Mouse (Mus musculus) liver, embryonic 14.5 days (tissue): ENCODE measurements around the gene Lce1c. TPM values are rescaled to one million over a fixed set of nuclear protein-coding genes. Genes with fewer than 3 reads are reported as not detected.

Experiments
- ATAC-seq: fragments of 200-750 bp; cut with Nextera tagmentation; 2 replicates; pipeline ENCODE4 v1.8.0; 2017; ENCODE audit warnings: moderate number of reproducible peaks, mild to moderate bottlenecking, moderate library complexity; ENCODE audit not compliant: insufficient read depth
- DNase-seq, 3 experiments: peaks; one replicate each; pipeline ENCODE4 v3.0.0-alpha.2; 2012 to 2013; ENCODE audit warnings: low read depth in 3 of 3, low spot score in 3 of 3
- H3K27ac ChIP-seq: fragments of 300-500 bp; sonication (generic); 2 replicates; pipeline ENCODE4 v1.5.1; 2014; ENCODE audit warnings: moderate library complexity, mild to moderate bottlenecking, control low read depth, inconsistent platforms
- H3K27me3 ChIP-seq: fragments of 300-500 bp; sonication (generic); 2 replicates; pipeline ENCODE4 v1.6.1; 2014; ENCODE audit warnings: mild to moderate bottlenecking, low read length, moderate library complexity; ENCODE audit not compliant: control insufficient read depth, insufficient read depth
- H3K36me3 ChIP-seq: fragments of 300-500 bp; sonication (generic); replicated peaks from 2 replicates; pipeline ENCODE4 v1.6.1; 2014; ENCODE audit warnings: low read depth; ENCODE audit not compliant: control insufficient read depth, insufficient read depth
- H3K4me1 ChIP-seq, 2 experiments: fragments of 200-500 bp in 1 of 2; fragments of 300-500 bp in 1 of 2; sonication (generic) in 1 of 2; replicated peaks; 2 replicates each; pipeline ENCODE4 v1.6.1; 2012 to 2014; ENCODE audit warnings: antibody characterized with exemption in 1 of 2, inconsistent platforms in 1 of 2, low read length in 1 of 2; ENCODE audit not compliant: control insufficient read depth in 2 of 2, insufficient read depth in 2 of 2
- H3K4me2 ChIP-seq: fragments of 300-500 bp; sonication (generic); 2 replicates; pipeline ENCODE4 v1.6.1; 2014; ENCODE audit warnings: low read depth, mild to moderate bottlenecking, control low read depth, moderate library complexity
- H3K4me3 ChIP-seq, 2 experiments: fragments of 200-500 bp in 1 of 2; fragments of 300-500 bp in 1 of 2; sonication (generic) in 1 of 2; 2 replicates each; pipeline ENCODE4 v1.5.1; 2012 to 2014; ENCODE audit warnings: low read depth in 2 of 2, low read length in 2 of 2, mild to moderate bottlenecking in 2 of 2, control low read depth in 1 of 2, inconsistent platforms in 1 of 2, moderate library complexity in 1 of 2; ENCODE audit not compliant: insufficient read depth in 1 of 2
- H3K9ac ChIP-seq: fragments of 300-500 bp; sonication (generic); replicated peaks from 2 replicates; pipeline ENCODE4 v1.6.1; 2014; ENCODE audit warnings: mild to moderate bottlenecking, control low read depth, moderate library complexity
- H3K9me3 ChIP-seq: fragments of 300-500 bp; sonication (generic); 2 replicates; pipeline ENCODE4 v1.6.1; 2016; ENCODE audit warnings: low read length, mixed read lengths; ENCODE audit not compliant: control insufficient read depth
- CTCF ChIP-seq: IDR thresholded peaks from 2 replicates; pipeline ENCODE4 v1.5.1; 2016; ENCODE audit warnings: antibody characterized with exemption, low read depth, control low read depth
- EP300 ChIP-seq: IDR thresholded peaks from 2 replicates; pipeline ENCODE4 v1.6.1; 2016; ENCODE audit warnings: antibody characterized with exemption, low read depth
- WGBS: fragments of 180-500 bp; shearing (Covaris S2); extraction: QIAGEN DNeasy Blood & Tissue Kit; methylation state at CpG from one replicate; pipeline ENCODE4 v1.1.7; 2014; ENCODE audit not compliant: insufficient replicate concordance; 5-methylcytosine and 5-hydroxymethylcytosine counted together
- polyA plus RNA-seq, 2 experiments: library from polyadenylated mRNA; depleted of rRNA in 1 of 2; stranded (reverse) in 1 of 2; unstranded in 1 of 2; fragments of >200 nt; fragmentation: Nextera tagmentation in 1 of 2; extraction: Ambion mirVana in 1 of 2; gene quantifications; 2 replicates each; pipeline versions ENCODE4 v1.2.1 to v1.2.3; 2012 to 2014

Gene Lce1c
- polyA plus RNA-seq (2012; rRNA removed): not detected in 2 replicates
- not detected in 2 replicates for polyA plus RNA-seq (2014; fragmentation: Nextera tagmentation; extraction: Ambion mirVana)

DNA sequence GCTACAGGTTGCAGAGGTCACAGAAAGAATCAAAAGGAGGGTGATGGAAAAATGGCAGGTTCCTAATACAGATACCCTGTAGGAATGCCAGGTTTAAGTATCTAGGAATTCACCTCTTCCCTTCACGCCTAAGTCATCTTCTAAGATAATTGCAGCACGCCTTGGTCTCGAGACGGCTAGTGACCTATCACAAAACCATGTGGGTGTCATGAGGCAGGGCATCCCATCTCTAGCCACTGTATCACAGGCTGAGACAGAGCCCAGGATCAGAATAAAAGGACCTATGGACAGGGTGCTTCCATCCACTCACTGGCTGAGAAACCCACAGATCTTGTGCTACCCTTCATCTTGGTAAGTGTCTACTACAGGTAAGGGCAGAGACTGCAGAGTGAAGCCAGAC lies at the start of gene Lce1c:
Gene Lce1c (plus strand): TSS at position 301 of the 400 bp plus-strand sequence.
- TF ChIP-seq CTCF (no peak), EP300 (no peak)
- H3K4me3 ChIP-seq: no peak within 1 kb of the TSS
- no peak for ATAC-seq
- no peak within 1 kb of the TSS for H3K9ac ChIP-seq
- H3K27me3 ChIP-seq: no peaks in the 10 kb centered on the region
- WGBS: 72% methylated on average over 4 of the region's 4 CpGs
- H3K36me3 ChIP-seq: no peaks in the 10 kb centered on the region
- H3K4me1 ChIP-seq: no peaks in the 10 kb centered on the region
- no peak within 1 kb of the TSS for H3K4me2 ChIP-seq
- DNase-seq: no peak
- H3K9me3 ChIP-seq: no peaks in the 10 kb centered on the region
- no peak within 1 kb of the TSS for H3K27ac ChIP-seq

GRCm38 (mm10) chr3:92637745-92638652 lies 41.0 kb upstream of the Lce1c start:
- ATAC-seq (no peak), DNase-seq (no peak)
- Histone ChIP-seq H3K27ac (no peak overlapping the region), H3K4me1 (no peaks in the 10 kb centered on the region), H3K9me3 (no peaks in the 10 kb centered on the region), H3K4me3 (no peak overlapping the region), H3K9ac (no peak overlapping the region), H3K4me2 (no peak overlapping the region), H3K36me3 (no peaks in the 10 kb centered on the region), H3K27me3 (no peaks in the 10 kb centered on the region)
- WGBS: 29% methylated on average over 1 of the region's 1 CpGs
- TF ChIP-seq CTCF: no peak
- TF ChIP-seq EP300: no peak

- 48% methylated on average over 3 of the region's 3 CpGs for whole genome bisulfite sequencing
- Histone ChIP-seq H3K4me3 (no peak overlapping the region), H3K4me2 (no peak overlapping the region), H3K27me3 (no peaks in the 10 kb centered on the region), H3K9ac (no peak overlapping the region), H3K9me3 (no peaks in the 10 kb centered on the region), H3K4me1 (no peaks in the 10 kb centered on the region), H3K36me3 (no peaks in the 10 kb centered on the region), H3K27ac (no peak overlapping the region)
- DNase-seq (no peak), ATAC-seq (no peak)
- TF ChIP-seq CTCF: no peak
- TF ChIP-seq EP300: no peak
Measured at GRCm38 (mm10) chr3:92638653-92638991, 40.4 kb upstream of the Lce1c start.

DNA sequence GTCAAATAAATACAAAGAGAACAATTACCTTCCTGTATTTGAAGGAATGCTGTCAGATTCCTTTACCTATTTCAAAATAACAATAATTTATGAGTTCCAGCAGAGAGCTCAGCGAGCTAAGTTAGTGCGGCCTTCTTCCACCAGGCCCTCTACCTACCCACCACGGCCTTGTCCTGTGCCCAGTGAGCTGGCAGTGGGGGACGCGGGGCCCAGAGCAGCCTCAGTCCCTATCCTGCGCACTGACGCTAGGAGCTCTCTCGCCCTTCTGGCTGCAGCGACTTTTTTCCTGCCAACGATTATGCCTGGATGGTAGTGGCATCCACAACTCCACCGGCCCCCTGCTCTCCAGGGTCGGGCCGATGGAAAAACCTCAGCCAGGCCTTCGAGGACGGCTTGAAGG lies 39.2 kb upstream of the Lce1c start:
- no peaks in the 10 kb centered on the region for H3K9me3 ChIP-seq
- no peaks in the 10 kb centered on the region for H3K27me3 ChIP-seq
- no peaks in the 10 kb centered on the region for H3K4me1 ChIP-seq
- H3K27ac ChIP-seq: no peak overlapping the region
- TF ChIP-seq EP300 (no peak), CTCF (no peak)
- no peak overlapping the region for H3K4me3 ChIP-seq
- no peak overlapping the region for H3K9ac ChIP-seq
- no peaks in the 10 kb centered on the region for H3K36me3 ChIP-seq
- DNase-seq (no peak), ATAC-seq (no peak)
- H3K4me2 ChIP-seq: no peak overlapping the region
- WGBS: 71% methylated on average over 15 of the region's 15 CpGs

- no peak within 1 kb of the TSS for H3K27ac ChIP-seq
- no peak within 1 kb of the TSS for H3K4me2 ChIP-seq
- no peak for DNase-seq
- no peak for TF ChIP-seq CTCF
- TF ChIP-seq EP300: no peak
- H3K4me1 ChIP-seq: no peaks in the 10 kb centered on the region
- 46% methylated on average over 1 of the region's 1 CpGs for WGBS
- no peak within 1 kb of the TSS for H3K9ac ChIP-seq
- H3K4me3 ChIP-seq: no peak within 1 kb of the TSS
- no peaks in the 10 kb centered on the region for H3K27me3 ChIP-seq
- ATAC-seq: no peak
- no peaks in the 10 kb centered on the region for H3K36me3 ChIP-seq
- no peaks in the 10 kb centered on the region for H3K9me3 ChIP-seq
Measured at GRCm38 (mm10) chr3:92648207-92648606, 30.8 kb upstream of the Lce1c start, which contains the start of gene Lce1a1. Gene Lce1a1, minus strand, starts transcription at chr3:92648307.
